Mouse (Mus musculus) forebrain, embryonic 10.5 days (tissue): ENCODE results near the gene Calm3. TPM values are rescaled to one million over a fixed set of nuclear protein-coding genes. Genes with fewer than 3 reads are reported as not detected.

Experiments used
- DNase-seq: peaks from one replicate; pipeline ENCODE4 v3.0.0-alpha.2; 2017; ENCODE audit warnings: low spot score; ENCODE audit errors: extremely low spot score
- H3K27ac ChIP-seq: fragments of 300-500 bp; sonication (generic); 2 replicates; pipeline ENCODE4 v1.5.1; 2016; ENCODE audit warnings: mild to moderate bottlenecking
- H3K27me3 ChIP-seq: fragments of 300-500 bp; sonication (generic); 2 replicates; pipeline ENCODE4 v1.6.1; 2016; ENCODE audit warnings: mild to moderate bottlenecking; ENCODE audit not compliant: poor library complexity, severe bottlenecking
- H3K36me3 ChIP-seq: fragments of 300-500 bp; sonication (generic); replicated peaks from 2 replicates; pipeline ENCODE4 v1.6.1; 2016; ENCODE audit warnings: mild to moderate bottlenecking, moderate library complexity
- H3K4me1 ChIP-seq: fragments of 300-500 bp; sonication (generic); 2 replicates; pipeline ENCODE4 v1.6.1; 2016
- H3K4me3 ChIP-seq: fragments of 300-500 bp; sonication (generic); 2 replicates; pipeline ENCODE4 v1.5.1; 2016; ENCODE audit warnings: mild to moderate bottlenecking, moderate library complexity
- H3K9me3 ChIP-seq: fragments of 300-500 bp; sonication (generic); 2 replicates; pipeline ENCODE4 v1.6.1; 2016; ENCODE audit warnings: mild to moderate bottlenecking, moderate library complexity
- WGBS: fragments of 180-500 bp; shearing (Covaris S2); methylation state at CpG from one replicate; pipeline ENCODE4 v1.1.7; 2016; 5-methylcytosine and 5-hydroxymethylcytosine counted together
- polyA plus RNA-seq: library from polyadenylated mRNA; unstranded; fragments of >200 nt; fragmentation: Nextera tagmentation; extraction: Ambion mirVana; gene quantifications from 2 replicates; pipeline ENCODE4 v1.2.1, GENCODE M21; 2016

Calm3 gene
- polyA plus RNA-seq, 1 experiment from 2014 or later: 163 TPM

- Histone ChIP-seq H3K4me1 (peaks cover 55% of the 10 kb centered on the region), H3K36me3 (peaks cover 17% of the 10 kb centered on the region), H3K27me3 (peaks cover 91% of the 10 kb centered on the region), H3K9me3 (peaks cover 10% of the 10 kb centered on the region), H3K27ac (peak overlapping the region; percentile 73), H3K4me3 (peak overlapping the region; percentile 44)
- WGBS: 1% methylated on average over 23 of the region's 23 CpGs
- peak; percentile 78 for DNase-seq
Measured at GRCm38 (mm10) chr7:16890944-16891343, 33.0 kb downstream of the Calm3 start.

- Histone ChIP-seq H3K9me3 (peaks cover 14% of the 10 kb centered on the region), H3K27me3 (peaks cover 95% of the 10 kb centered on the region), H3K36me3 (peaks cover 21% of the 10 kb centered on the region), H3K4me3 (peak overlapping the region; percentile 44), H3K4me1 (peaks cover 57% of the 10 kb centered on the region), H3K27ac (peak overlapping the region; percentile 73)
- whole genome bisulfite sequencing: 35% methylated on average over 6 of the region's 6 CpGs
- DNase-seq: no peak
Measured at GRCm38 (mm10) chr7:16890536-16890935, 33.4 kb downstream of the Calm3 start.

- H3K4me1 ChIP-seq: peaks cover 30% of the 10 kb centered on the region
- 44% methylated on average over 59 of the region's 59 CpGs for WGBS
- DNase-seq: no peak
- H3K9me3 ChIP-seq: peaks cover 28% of the 10 kb centered on the region
- H3K27me3 ChIP-seq: peaks cover 81% of the 10 kb centered on the region
- H3K36me3 ChIP-seq: peaks cover 67% of the 10 kb centered on the region
- H3K4me3 ChIP-seq: peak overlapping the region; percentile 41
- peak overlapping the region; percentile 58; the same call in 1 of the 2 replicates for H3K27ac ChIP-seq
Measured at GRCm38 (mm10) chr7:16885905-16886304, 38.0 kb downstream of the Calm3 start.

- WGBS: 15% methylated on average over 91 of the region's 95 CpGs
- Histone ChIP-seq H3K27me3 (peaks cover 75% of the 10 kb centered on the region), H3K27ac (peak overlapping the region; percentile 58; the same call in 1 of the 2 replicates), H3K36me3 (peaks cover 67% of the 10 kb centered on the region), H3K9me3 (peaks cover 28% of the 10 kb centered on the region), H3K4me1 (peaks cover 30% of the 10 kb centered on the region), H3K4me3 (peak overlapping the region; percentile 41)
- no peak for DNase-seq
Measured at GRCm38 (mm10) chr7:16885271-16885776, 38.6 kb downstream of the Calm3 start.

GRCm38 (mm10) chr7:16884334-16884733 is 39.6 kb downstream of the Calm3 start:
- Histone ChIP-seq H3K36me3 (peaks cover 69% of the 10 kb centered on the region), H3K4me1 (peaks cover 38% of the 10 kb centered on the region)

GRCm38 (mm10) chr7:16883162-16883561 is 40.8 kb downstream of the Calm3 start:
- no peak overlapping the region for H3K27ac ChIP-seq
- peaks cover 54% of the 10 kb centered on the region for H3K27me3 ChIP-seq
- peaks cover 46% of the 10 kb centered on the region for H3K4me1 ChIP-seq
- peaks cover 81% of the 10 kb centered on the region for H3K36me3 ChIP-seq
- DNase-seq: no peak
- peaks cover 24% of the 10 kb centered on the region for H3K9me3 ChIP-seq
- WGBS: 90% methylated on average over 6 of the region's 6 CpGs
- H3K4me3 ChIP-seq: no peak overlapping the region

More at GRCm38 (mm10) chr7:16884334-16884733, 39.6 kb downstream of the Calm3 start:
- 41% methylated on average over 4 of the region's 4 CpGs for WGBS
- Histone ChIP-seq H3K4me3 (no peak overlapping the region), H3K27me3 (peaks cover 65% of the 10 kb centered on the region), H3K27ac (no peak overlapping the region), H3K9me3 (peaks cover 24% of the 10 kb centered on the region)
- no peak for DNase-seq

GRCm38 (mm10) chr7:16880615-16881014 is 43.3 kb downstream of the Calm3 start:
- H3K27ac ChIP-seq: peak overlapping the region; percentile 91
- peaks cover 62% of the 10 kb centered on the region for H3K36me3 ChIP-seq
- H3K9me3 ChIP-seq: peaks cover 15% of the 10 kb centered on the region
- DNase-seq: no peak
- H3K4me3 ChIP-seq: peak overlapping the region; percentile 33
- peaks cover 61% of the 10 kb centered on the region for H3K4me1 ChIP-seq
- 17% methylated on average over 5 of the region's 5 CpGs for WGBS
- H3K27me3 ChIP-seq: peaks cover 28% of the 10 kb centered on the region

- Histone ChIP-seq H3K27ac (peak overlapping the region; percentile 91), H3K4me1 (peaks cover 59% of the 10 kb centered on the region), H3K36me3 (peaks cover 56% of the 10 kb centered on the region), H3K9me3 (peaks cover 8% of the 10 kb centered on the region; the same call in 1 of the 2 replicates), H3K4me3 (peak overlapping the region; percentile 33), H3K27me3 (peaks cover 22% of the 10 kb centered on the region)
- 27% methylated on average over 9 of the region's 9 CpGs for WGBS
- peak; percentile 85 for DNase-seq
Measured at GRCm38 (mm10) chr7:16879796-16880547, 43.9 kb downstream of the Calm3 start.

- DNase-seq: no peak
- Histone ChIP-seq H3K4me3 (no peak overlapping the region), H3K36me3 (peaks cover 33% of the 10 kb centered on the region), H3K9me3 (peaks cover 6% of the 10 kb centered on the region; the same call in 1 of the 2 replicates), H3K27ac (no peak overlapping the region), H3K4me1 (peaks cover 60% of the 10 kb centered on the region), H3K27me3 (no peaks in the 10 kb centered on the region; the same call in 1 of the 2 replicates)
- whole genome bisulfite sequencing: 89% methylated on average over 3 of the region's 3 CpGs
Measured at GRCm38 (mm10) chr7:16877717-16878116, 46.2 kb downstream of the Calm3 start.

GRCm38 (mm10) chr7:16876608-16877007 is 47.3 kb downstream of the Calm3 start:
- H3K4me3 ChIP-seq: peak overlapping the region; percentile 82
- peak overlapping the region; percentile 93 for H3K27ac ChIP-seq
- no peaks in the 10 kb centered on the region for H3K27me3 ChIP-seq
- WGBS: under 1% methylated on average over 13 of the region's 13 CpGs
- H3K9me3 ChIP-seq: peaks cover 3% of the 10 kb centered on the region; the same call in 1 of the 2 replicates
- DNase-seq: peak; percentile 79
- peaks cover 60% of the 10 kb centered on the region for H3K4me1 ChIP-seq
- H3K36me3 ChIP-seq: peaks cover 31% of the 10 kb centered on the region

- WGBS: 7% methylated on average over 11 of the region's 11 CpGs
- no peaks in the 10 kb centered on the region for H3K9me3 ChIP-seq
- DNase-seq: no peak
- H3K36me3 ChIP-seq: peaks cover 31% of the 10 kb centered on the region
- peak overlapping the region; percentile 93 for H3K27ac ChIP-seq
- peak overlapping the region; percentile 82 for H3K4me3 ChIP-seq
- H3K4me1 ChIP-seq: peaks cover 55% of the 10 kb centered on the region
- H3K27me3 ChIP-seq: no peaks in the 10 kb centered on the region
Measured at GRCm38 (mm10) chr7:16876006-16876405, 47.9 kb downstream of the Calm3 start.

- peaks cover 31% of the 10 kb centered on the region for H3K36me3 ChIP-seq
- DNase-seq: no peak
- under 1% methylated on average over 41 of the region's 42 CpGs for WGBS
- no peaks in the 10 kb centered on the region for H3K9me3 ChIP-seq
- H3K27ac ChIP-seq: peak overlapping the region; percentile 93
- peaks cover 48% of the 10 kb centered on the region for H3K4me1 ChIP-seq
- H3K27me3 ChIP-seq: no peaks in the 10 kb centered on the region
- peak overlapping the region; percentile 82 for H3K4me3 ChIP-seq
Measured at GRCm38 (mm10) chr7:16875326-16875725, 48.6 kb downstream of the Calm3 start.

- Histone ChIP-seq H3K4me3 (peak within 1 kb of the TSS; percentile 82), H3K27me3 (no peaks in the 10 kb centered on the region), H3K27ac (peak within 1 kb of the TSS; percentile 93), H3K9me3 (no peaks in the 10 kb centered on the region), H3K36me3 (peaks cover 31% of the 10 kb centered on the region), H3K4me1 (peaks cover 46% of the 10 kb centered on the region)
- 0% methylated on average over 1 of the region's 1 CpGs for WGBS
- DNase-seq: no peak
Measured at GRCm38 (mm10) chr7:16875310-16875325, 48.8 kb downstream of the Calm3 start, which contains the start of gene Dact3. Gene Dact3 (plus strand): TSS chr7:16875317.
